Mouse (Mus musculus) midbrain, embryonic 16.5 days (tissue): ENCODE data around the gene Gcnt7. TPM values are rescaled to one million over a fixed set of nuclear protein-coding genes. Genes with fewer than 3 reads are reported as not detected.

Source experiments
- ATAC-seq: fragments of 200-750 bp; cut with Nextera tagmentation; 2 replicates; pipeline ENCODE4 v1.8.0; 2017; ENCODE audit warnings: moderate TSS enrichment
- H3K27ac ChIP-seq: fragments of 300-500 bp; sonication (generic); 2 replicates; pipeline ENCODE4 v1.5.1; 2014; ENCODE audit warnings: mild to moderate bottlenecking, low read length, mixed read lengths
- H3K27me3 ChIP-seq: fragments of 300-500 bp; sonication (generic); 2 replicates; pipeline ENCODE4 v1.6.1; 2014; ENCODE audit warnings: low read depth, low read length, mixed read lengths; ENCODE audit not compliant: control insufficient read depth, insufficient read depth
- H3K36me3 ChIP-seq: fragments of 300-500 bp; sonication (generic); 2 replicates; pipeline ENCODE4 v1.6.1; 2014; ENCODE audit warnings: mild to moderate bottlenecking, low read length, moderate library complexity, mixed read lengths; ENCODE audit not compliant: control insufficient read depth, insufficient read depth
- H3K4me1 ChIP-seq: fragments of 300-500 bp; sonication (generic); 2 replicates; pipeline ENCODE4 v1.6.1; 2014; ENCODE audit warnings: mild to moderate bottlenecking, low read length, mixed read lengths; ENCODE audit not compliant: control insufficient read depth, insufficient read depth
- H3K4me2 ChIP-seq: fragments of 300-500 bp; sonication (generic); 2 replicates; pipeline ENCODE4 v1.6.1; 2014; ENCODE audit warnings: mild to moderate bottlenecking, low read length, mixed read lengths
- H3K4me3 ChIP-seq: fragments of 300-500 bp; sonication (generic); 2 replicates; pipeline ENCODE4 v1.5.1; 2014; ENCODE audit warnings: low read depth, mild to moderate bottlenecking, low read length, moderate library complexity, mixed read lengths
- H3K9ac ChIP-seq: fragments of 300-500 bp; sonication (generic); 2 replicates; pipeline ENCODE4 v1.6.1; 2014; ENCODE audit warnings: low read depth, low read length, mixed read lengths
- H3K9me3 ChIP-seq: fragments of 300-500 bp; sonication (generic); replicated peaks from 2 replicates; pipeline ENCODE4 v1.6.1; 2014; ENCODE audit warnings: mild to moderate bottlenecking, low read length, mixed read lengths; ENCODE audit not compliant: control insufficient read depth, poor library complexity, severe bottlenecking
- WGBS: fragments of 180-500 bp; shearing (Covaris S2); extraction: QIAGEN DNeasy Blood & Tissue Kit; methylation state at CpG from one replicate; pipeline ENCODE4 v1.1.7; 2014; 5-methylcytosine and 5-hydroxymethylcytosine counted together
- polyA plus RNA-seq: library from polyadenylated mRNA; unstranded; fragments of >200 nt; fragmentation: Nextera tagmentation; extraction: Ambion mirVana; gene quantifications from 2 replicates; pipeline ENCODE4 v1.2.1, GENCODE M21; 2015

Gene Gcnt7
- polyA plus RNA-seq, 1 experiment from 2014 or later, result 1.6 TPM

DNA sequence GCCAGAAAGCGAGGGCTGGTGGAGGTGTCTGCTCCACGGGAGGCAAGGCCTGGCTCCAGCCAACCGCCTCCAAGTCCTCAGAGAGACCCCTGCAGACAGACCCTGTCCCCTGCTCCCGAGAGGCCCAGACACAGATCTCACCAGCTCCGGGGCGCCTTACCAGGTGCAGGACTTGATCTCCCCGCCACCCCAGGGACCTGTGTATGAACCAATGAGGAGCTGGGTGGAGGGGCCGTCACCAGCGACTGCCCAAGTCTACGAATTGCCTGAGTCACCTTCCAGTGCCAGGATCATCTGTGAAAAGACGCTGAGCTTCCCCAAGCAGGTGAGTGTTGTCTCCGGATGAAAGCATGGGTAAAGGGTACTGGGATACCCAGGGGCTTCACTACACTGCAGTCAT is 42.2 kb downstream of the Gcnt7 start:
- no peak overlapping the region for H3K4me2 ChIP-seq
- no peak for ATAC-seq
- H3K27me3 ChIP-seq, result no peaks in the 10 kb centered on the region
- 58% methylated on average over 12 of the region's 12 CpGs for WGBS
- no peaks in the 10 kb centered on the region for H3K36me3 ChIP-seq
- H3K9ac ChIP-seq, result no peak overlapping the region
- no peaks in the 10 kb centered on the region for H3K4me1 ChIP-seq
- no peaks in the 10 kb centered on the region for H3K9me3 ChIP-seq
- H3K27ac ChIP-seq, result no peak overlapping the region
- H3K4me3 ChIP-seq, result no peak overlapping the region

GRCm38 (mm10) chr2:172413894-172414293 is 44.5 kb downstream of the Gcnt7 start:
- no peaks in the 10 kb centered on the region for H3K4me1 ChIP-seq
- WGBS, result 56% methylated on average over 5 of the region's 5 CpGs
- H3K27ac ChIP-seq, result no peak overlapping the region
- H3K9me3 ChIP-seq, result no peaks in the 10 kb centered on the region
- no peaks in the 10 kb centered on the region for H3K27me3 ChIP-seq
- no peak overlapping the region for H3K4me3 ChIP-seq
- no peak overlapping the region for H3K9ac ChIP-seq
- ATAC-seq, result no peak
- H3K36me3 ChIP-seq, result no peaks in the 10 kb centered on the region
- H3K4me2 ChIP-seq, result no peak overlapping the region

DNA sequence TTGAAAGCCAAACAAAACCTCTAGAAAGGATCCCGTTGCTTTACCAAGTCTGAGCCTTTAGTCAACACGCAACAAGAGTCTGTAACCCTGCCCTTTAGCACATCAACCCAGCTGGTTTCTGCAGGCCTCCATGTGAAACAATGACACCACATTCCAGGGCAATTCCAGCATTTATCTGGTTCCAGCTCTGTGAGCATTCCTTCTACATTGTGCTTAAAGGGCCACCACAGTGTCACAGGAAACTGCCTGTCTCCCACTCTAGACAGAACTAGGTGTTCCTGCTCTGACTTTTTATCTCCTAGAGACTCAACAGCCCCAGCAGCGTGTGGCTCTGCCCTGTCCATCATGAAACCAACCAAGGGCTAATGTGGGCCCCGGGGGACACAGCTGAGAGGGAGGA is 45.1 kb downstream of the Gcnt7 start:
- Histone ChIP-seq H3K4me1 (no peaks in the 10 kb centered on the region), H3K36me3 (no peaks in the 10 kb centered on the region), H3K4me3 (no peak overlapping the region), H3K4me2 (no peak overlapping the region), H3K9me3 (no peaks in the 10 kb centered on the region), H3K9ac (no peak overlapping the region), H3K27me3 (no peaks in the 10 kb centered on the region), H3K27ac (no peak overlapping the region)
- WGBS, result 35% methylated on average over 4 of the region's 4 CpGs
- no peak for ATAC-seq

DNA sequence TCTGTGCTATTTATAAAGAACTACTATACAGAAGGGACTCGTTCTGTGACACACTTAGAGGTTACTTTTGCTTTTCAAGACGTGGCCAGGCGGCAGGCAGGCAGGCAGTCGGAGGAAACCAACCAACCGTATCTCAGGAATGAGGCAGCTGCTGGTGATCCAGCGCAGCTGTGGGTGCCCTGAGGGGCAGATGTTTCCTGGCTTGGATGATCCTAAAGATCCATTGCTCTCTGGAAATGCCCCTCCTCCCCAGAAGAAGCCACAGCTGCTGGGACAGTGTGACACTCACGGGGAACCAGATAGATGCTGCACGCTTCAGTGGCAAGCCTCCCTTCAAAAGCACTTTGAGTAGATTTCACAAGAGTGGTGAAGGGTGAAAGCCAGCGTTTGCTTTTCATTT is 45.9 kb downstream of the Gcnt7 start:
- ATAC-seq, result no peak
- WGBS, result 7% methylated on average over 9 of the region's 9 CpGs

GRCm38 (mm10) chr2:172411091-172411490 is 47.3 kb downstream of the Gcnt7 start:
- no peaks in the 10 kb centered on the region for H3K9me3 ChIP-seq
- no peak overlapping the region for H3K9ac ChIP-seq
- 77% methylated on average over 11 of the region's 11 CpGs for WGBS
- no peak for ATAC-seq
- no peaks in the 10 kb centered on the region for H3K27me3 ChIP-seq
- no peak overlapping the region for H3K4me3 ChIP-seq
- H3K4me1 ChIP-seq, result no peaks in the 10 kb centered on the region
- no peak overlapping the region for H3K27ac ChIP-seq
- H3K36me3 ChIP-seq, result no peaks in the 10 kb centered on the region
- no peak overlapping the region for H3K4me2 ChIP-seq

More for the DNA sequence above, 45.9 kb downstream of the Gcnt7 start:
- Histone ChIP-seq H3K4me2 (peak overlapping the region; percentile 28; the same call in 1 of the 2 replicates), H3K27ac (no peak overlapping the region), H3K4me3 (no peak overlapping the region), H3K4me1 (no peaks in the 10 kb centered on the region), H3K9me3 (no peaks in the 10 kb centered on the region), H3K27me3 (no peaks in the 10 kb centered on the region), H3K9ac (no peak overlapping the region), H3K36me3 (no peaks in the 10 kb centered on the region)

- ATAC-seq, result no peak
- 79% methylated on average over 2 of the region's 2 CpGs for WGBS
- Histone ChIP-seq H3K9me3 (no peaks in the 10 kb centered on the region), H3K27me3 (no peaks in the 10 kb centered on the region), H3K36me3 (no peaks in the 10 kb centered on the region), H3K4me3 (no peak overlapping the region), H3K4me2 (no peak overlapping the region), H3K9ac (no peak overlapping the region), H3K4me1 (no peaks in the 10 kb centered on the region), H3K27ac (no peak overlapping the region)
These were observed 47.7 kb downstream of the Gcnt7 start for GRCm38 (mm10) chr2:172410686-172411085.

GRCm38 (mm10) chr2:172407499-172407898 is 50.9 kb downstream of the Gcnt7 start:
- no peak for ATAC-seq
- Histone ChIP-seq H3K36me3 (no peaks in the 10 kb centered on the region), H3K27me3 (no peaks in the 10 kb centered on the region), H3K4me1 (no peaks in the 10 kb centered on the region), H3K9ac (no peak overlapping the region), H3K4me2 (no peak overlapping the region), H3K9me3 (no peaks in the 10 kb centered on the region), H3K4me3 (no peak overlapping the region), H3K27ac (no peak overlapping the region)
- WGBS, result 69% methylated on average over 2 of the region's 2 CpGs

- Histone ChIP-seq H3K9ac (no peak overlapping the region), H3K36me3 (no peaks in the 10 kb centered on the region), H3K4me1 (no peaks in the 10 kb centered on the region), H3K4me2 (no peak overlapping the region), H3K9me3 (no peaks in the 10 kb centered on the region), H3K27me3 (no peaks in the 10 kb centered on the region), H3K27ac (no peak overlapping the region), H3K4me3 (no peak overlapping the region)
- WGBS, result 86% methylated on average over 4 of the region's 4 CpGs
- ATAC-seq, result no peak
These were observed 52.2 kb downstream of the Gcnt7 start for GRCm38 (mm10) chr2:172406173-172406572.

- H3K4me2 ChIP-seq, result no peak overlapping the region
- H3K27ac ChIP-seq, result no peak overlapping the region
- ATAC-seq, result no peak
- H3K9me3 ChIP-seq, result no peaks in the 10 kb centered on the region
- no peak overlapping the region for H3K9ac ChIP-seq
- H3K36me3 ChIP-seq, result no peaks in the 10 kb centered on the region
- no peaks in the 10 kb centered on the region for H3K4me1 ChIP-seq
- no peak overlapping the region for H3K4me3 ChIP-seq
- WGBS, result 81% methylated on average over 3 of the region's 3 CpGs
- no peaks in the 10 kb centered on the region for H3K27me3 ChIP-seq
These were observed 53.4 kb downstream of the Gcnt7 start for GRCm38 (mm10) chr2:172405011-172405410.

DNA sequence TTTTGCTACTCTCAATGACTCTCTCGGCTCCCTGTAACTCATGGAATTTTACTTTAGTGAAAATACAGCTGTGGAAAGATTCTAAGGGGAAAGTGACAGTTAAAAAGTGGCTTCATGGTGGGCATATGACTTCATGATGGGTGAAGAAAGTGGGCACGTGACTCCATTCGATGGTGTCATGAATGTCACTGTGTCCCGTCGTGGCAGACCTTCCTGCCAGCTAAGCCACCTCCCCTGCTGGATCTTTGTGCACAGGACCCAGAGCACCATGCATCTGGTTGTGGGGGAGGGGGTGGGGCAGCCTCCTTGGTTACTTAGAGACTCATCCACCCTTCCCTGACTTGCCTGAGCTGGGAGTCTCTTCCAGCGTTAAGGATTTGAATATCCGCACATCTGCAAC is 54.2 kb downstream of the Gcnt7 start:
- no peak overlapping the region for H3K4me2 ChIP-seq
- H3K36me3 ChIP-seq, result no peaks in the 10 kb centered on the region
- no peak overlapping the region for H3K27ac ChIP-seq
- no peaks in the 10 kb centered on the region for H3K4me1 ChIP-seq
- no peaks in the 10 kb centered on the region for H3K9me3 ChIP-seq
- no peaks in the 10 kb centered on the region for H3K27me3 ChIP-seq
- 57% methylated on average over 7 of the region's 7 CpGs for WGBS
- H3K9ac ChIP-seq, result no peak overlapping the region
- H3K4me3 ChIP-seq, result no peak overlapping the region
- ATAC-seq, result no peak
